Mouse (Mus musculus): ENCODE measurements around the gene Sez6l. TPM values are rescaled to one million over a fixed set of nuclear protein-coding genes. Genes with fewer than 3 reads are reported as not detected.

Sez6l gene
- polyA plus RNA-seq, 1 experiment from 2014 or later: 0.01 TPM

GRCm38 (mm10) chr5:112521703-112522527 is 55.1 kb downstream of the Sez6l start:
- Histone ChIP-seq H3K4me3 (ENCODE audit: low read depth, low read length) (no peak overlapping the region), H3K36me3 (ENCODE audit: control insufficient read depth, insufficient read depth) (no peaks in the 10 kb centered on the region), H3K27me3 (ENCODE audit: control insufficient read depth, insufficient read depth, low read depth, low read length) (peaks cover 2% of the 10 kb centered on the region; the same call in 1 of the 2 replicates), H3K4me2 (ENCODE audit: low read depth, low read length) (no peak overlapping the region), H3K9ac (ENCODE audit: low read depth, low read length) (no peak overlapping the region), H3K27ac (ENCODE audit: low read length) (no peak overlapping the region), H3K9me3 (replicated peaks; ENCODE audit: control insufficient read depth, low read length) (no peaks in the 10 kb centered on the region), H3K4me1 (ENCODE audit: control insufficient read depth, low read depth, low read length) (no peaks in the 10 kb centered on the region)
- ATAC-seq (ENCODE audit: low read depth): no peak
- WGBS (ENCODE audit: insufficient replicate concordance): 14% methylated on average over 19 of the region's 19 CpGs

- WGBS (ENCODE audit: insufficient replicate concordance): 17% methylated on average over 8 of the region's 8 CpGs
- no peaks in the 10 kb centered on the region for H3K36me3 ChIP-seq (ENCODE audit: control insufficient read depth, insufficient read depth)
- H3K9me3 ChIP-seq (replicated peaks; ENCODE audit: control insufficient read depth, low read length): no peaks in the 10 kb centered on the region
- H3K4me1 ChIP-seq (ENCODE audit: control insufficient read depth, low read depth, low read length): no peaks in the 10 kb centered on the region
- no peak for ATAC-seq (ENCODE audit: low read depth)
- no peak overlapping the region for H3K4me2 ChIP-seq (ENCODE audit: low read depth, low read length)
- H3K27ac ChIP-seq (ENCODE audit: low read length): no peak overlapping the region
- H3K27me3 ChIP-seq (ENCODE audit: control insufficient read depth, insufficient read depth, low read depth, low read length): peaks cover 2% of the 10 kb centered on the region; the same call in 1 of the 2 replicates
- no peak overlapping the region for H3K4me3 ChIP-seq (ENCODE audit: low read depth, low read length)
- no peak overlapping the region for H3K9ac ChIP-seq (ENCODE audit: low read depth, low read length)
Measured at GRCm38 (mm10) chr5:112520826-112521702, 55.9 kb downstream of the Sez6l start.

DNA sequence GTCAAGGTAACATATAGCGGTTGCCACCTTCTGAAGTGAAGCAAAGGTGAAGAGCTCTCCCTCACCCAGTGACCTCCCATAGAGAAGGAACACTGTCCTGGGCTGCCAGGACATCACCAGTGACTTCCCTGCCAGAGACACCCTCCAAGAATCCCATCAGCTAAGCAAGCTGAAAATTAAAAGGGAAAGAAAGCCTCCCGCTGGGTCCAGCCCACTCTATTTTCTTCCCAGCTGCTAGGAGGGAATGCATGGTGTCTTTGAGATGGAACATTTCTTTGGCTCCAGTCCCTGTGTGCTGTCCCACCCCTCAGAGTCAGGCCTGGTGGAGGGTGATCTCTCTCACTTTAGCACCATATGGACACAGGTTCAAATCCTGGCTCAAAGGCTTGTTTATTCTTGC is 58.2 kb downstream of the Sez6l start:
- Histone ChIP-seq H3K4me2 (ENCODE audit: low read depth, low read length) (no peak overlapping the region), H3K4me1 (ENCODE audit: control insufficient read depth, low read depth, low read length) (no peaks in the 10 kb centered on the region), H3K36me3 (ENCODE audit: control insufficient read depth, insufficient read depth) (no peaks in the 10 kb centered on the region), H3K9me3 (replicated peaks; ENCODE audit: control insufficient read depth, low read length) (no peaks in the 10 kb centered on the region), H3K27me3 (ENCODE audit: control insufficient read depth, insufficient read depth, low read depth, low read length) (peaks cover 2% of the 10 kb centered on the region; the same call in 1 of the 2 replicates), H3K9ac (ENCODE audit: low read depth, low read length) (no peak overlapping the region), H3K4me3 (ENCODE audit: low read depth, low read length) (no peak overlapping the region), H3K27ac (ENCODE audit: low read length) (no peak overlapping the region)
- WGBS (ENCODE audit: insufficient replicate concordance): 67% methylated on average over 2 of the region's 2 CpGs
- no peak for ATAC-seq (ENCODE audit: low read depth)

DNA sequence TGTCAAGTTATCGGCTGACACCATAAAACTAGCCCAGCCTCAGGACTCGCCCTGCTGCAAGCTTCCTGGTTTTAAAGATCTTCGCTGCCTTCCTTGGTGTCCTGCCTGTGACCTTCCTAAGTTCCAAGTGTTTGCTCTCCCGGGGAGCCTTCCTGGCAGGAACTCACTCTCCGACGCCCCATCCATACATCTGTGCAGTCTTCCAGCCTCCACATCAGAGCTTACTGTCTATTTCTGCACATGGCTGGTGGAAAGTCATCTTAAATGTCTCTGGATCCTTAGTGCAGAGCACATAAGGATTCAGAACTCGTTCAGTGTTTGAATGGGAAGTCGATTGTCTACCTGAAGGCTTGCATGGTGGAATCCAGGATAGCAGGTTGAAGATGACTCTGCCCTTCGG is 59.5 kb downstream of the Sez6l start:
- peaks cover 2% of the 10 kb centered on the region; the same call in 1 of the 2 replicates for H3K27me3 ChIP-seq (ENCODE audit: control insufficient read depth, insufficient read depth, low read depth, low read length)
- no peaks in the 10 kb centered on the region for H3K4me1 ChIP-seq (ENCODE audit: control insufficient read depth, low read depth, low read length)
- H3K4me2 ChIP-seq (ENCODE audit: low read depth, low read length): no peak overlapping the region
- H3K4me3 ChIP-seq (ENCODE audit: low read depth, low read length): no peak overlapping the region
- H3K27ac ChIP-seq (ENCODE audit: low read length): no peak overlapping the region
- no peak for ATAC-seq (ENCODE audit: low read depth)
- H3K9ac ChIP-seq (ENCODE audit: low read depth, low read length): no peak overlapping the region
- WGBS (ENCODE audit: insufficient replicate concordance): 55% methylated on average over 9 of the region's 9 CpGs
- H3K36me3 ChIP-seq (ENCODE audit: control insufficient read depth, insufficient read depth): no peaks in the 10 kb centered on the region
- H3K9me3 ChIP-seq (replicated peaks; ENCODE audit: control insufficient read depth, low read length): no peaks in the 10 kb centered on the region

- no peak for ATAC-seq (ENCODE audit: low read depth)
- no peaks in the 10 kb centered on the region for H3K36me3 ChIP-seq (ENCODE audit: control insufficient read depth, insufficient read depth)
- H3K4me2 ChIP-seq (ENCODE audit: low read depth, low read length): no peak overlapping the region
- no peak overlapping the region for H3K9ac ChIP-seq (ENCODE audit: low read depth, low read length)
- 71% methylated on average over 3 of the region's 3 CpGs for WGBS (ENCODE audit: insufficient replicate concordance)
- no peak overlapping the region for H3K27ac ChIP-seq (ENCODE audit: low read length)
- H3K4me3 ChIP-seq (ENCODE audit: low read depth, low read length): no peak overlapping the region
- H3K27me3 ChIP-seq (ENCODE audit: control insufficient read depth, insufficient read depth, low read depth, low read length): peaks cover 2% of the 10 kb centered on the region; the same call in 1 of the 2 replicates
- no peaks in the 10 kb centered on the region for H3K9me3 ChIP-seq (replicated peaks; ENCODE audit: control insufficient read depth, low read length)
- H3K4me1 ChIP-seq (ENCODE audit: control insufficient read depth, low read depth, low read length): no peaks in the 10 kb centered on the region
Measured at GRCm38 (mm10) chr5:112516527-112516926, 60.5 kb downstream of the Sez6l start.

DNA sequence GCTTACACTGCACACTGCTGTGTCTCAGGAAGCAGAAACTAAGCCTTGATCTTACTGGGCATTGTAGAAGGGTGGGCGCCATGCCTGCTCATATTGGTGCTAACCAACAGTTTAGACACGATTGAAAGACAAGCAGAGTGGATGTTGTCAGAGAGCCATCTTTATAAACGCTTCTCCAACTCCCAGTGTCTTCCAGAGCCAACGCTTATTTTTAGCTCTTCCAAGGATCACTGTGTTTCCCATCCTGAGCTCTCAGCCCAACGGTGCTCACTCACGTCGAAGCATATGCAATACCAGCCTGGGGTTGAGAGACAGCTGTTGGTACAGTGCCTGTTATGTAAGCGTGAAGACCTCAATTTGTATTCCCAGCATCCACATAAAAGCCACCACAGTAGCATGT is 66.6 kb downstream of the Sez6l start:
- Histone ChIP-seq H3K36me3 (ENCODE audit: control insufficient read depth, insufficient read depth) (no peaks in the 10 kb centered on the region), H3K9ac (ENCODE audit: low read depth, low read length) (no peak overlapping the region), H3K27me3 (ENCODE audit: control insufficient read depth, insufficient read depth, low read depth, low read length) (no peaks in the 10 kb centered on the region), H3K27ac (ENCODE audit: low read length) (no peak overlapping the region), H3K9me3 (replicated peaks; ENCODE audit: control insufficient read depth, low read length) (0 out of 2 replicates have a peak, but pooled peaks cover 2% of the 10 kb centered on the region), H3K4me1 (ENCODE audit: control insufficient read depth, low read depth, low read length) (no peaks in the 10 kb centered on the region), H3K4me2 (ENCODE audit: low read depth, low read length) (no peak overlapping the region), H3K4me3 (ENCODE audit: low read depth, low read length) (no peak overlapping the region)
- WGBS (ENCODE audit: insufficient replicate concordance): 57% methylated on average over 8 of the region's 8 CpGs
- no peak for ATAC-seq (ENCODE audit: low read depth)

- Histone ChIP-seq H3K4me1 (ENCODE audit: control insufficient read depth, low read depth, low read length) (no peaks in the 10 kb centered on the region), H3K9ac (ENCODE audit: low read depth, low read length) (no peak overlapping the region), H3K9me3 (replicated peaks; ENCODE audit: control insufficient read depth, low read length) (0 out of 2 replicates have a peak, but pooled peaks cover 2% of the 10 kb centered on the region), H3K4me3 (ENCODE audit: low read depth, low read length) (no peak overlapping the region), H3K4me2 (ENCODE audit: low read depth, low read length) (no peak overlapping the region), H3K27me3 (ENCODE audit: control insufficient read depth, insufficient read depth, low read depth, low read length) (no peaks in the 10 kb centered on the region), H3K27ac (ENCODE audit: low read length) (no peak overlapping the region), H3K36me3 (ENCODE audit: control insufficient read depth, insufficient read depth) (no peaks in the 10 kb centered on the region)
- ATAC-seq (ENCODE audit: low read depth): no peak
- WGBS (ENCODE audit: insufficient replicate concordance): 40% methylated on average over 5 of the region's 5 CpGs
Measured at GRCm38 (mm10) chr5:112509916-112510315, 67.1 kb downstream of the Sez6l start.

- H3K9me3 ChIP-seq (replicated peaks; ENCODE audit: control insufficient read depth, low read length): 0 out of 2 replicates have a peak, but pooled peaks cover 2% of the 10 kb centered on the region
- H3K27me3 ChIP-seq (ENCODE audit: control insufficient read depth, insufficient read depth, low read depth, low read length): no peaks in the 10 kb centered on the region
- H3K4me1 ChIP-seq (ENCODE audit: control insufficient read depth, low read depth, low read length): no peaks in the 10 kb centered on the region
- no peak for ATAC-seq (ENCODE audit: low read depth)
- H3K27ac ChIP-seq (ENCODE audit: low read length): no peak overlapping the region
- H3K4me2 ChIP-seq (ENCODE audit: low read depth, low read length): no peak overlapping the region
- no peaks in the 10 kb centered on the region for H3K36me3 ChIP-seq (ENCODE audit: control insufficient read depth, insufficient read depth)
- 41% methylated on average over 4 of the region's 4 CpGs for WGBS (ENCODE audit: insufficient replicate concordance)
- no peak overlapping the region for H3K9ac ChIP-seq (ENCODE audit: low read depth, low read length)
- H3K4me3 ChIP-seq (ENCODE audit: low read depth, low read length): no peak overlapping the region
Measured at GRCm38 (mm10) chr5:112505595-112505994, 71.4 kb downstream of the Sez6l start.
